Mouse (Mus musculus): ENCODE measurements at regions not wholly inside any gene's neighbourhood (a gene's known extent, or its start where the extent isn't known, plus 50 kb on each side); places are given as distances from the start of the nearest gene placed in this dataset.

GRCm38 (mm10) chr19:54154400-54154799 is 110.4 kb downstream of the Adra2a start:
- TF ChIP-seq POLR2A (IDR thresholded peaks at IDR 0.05; ENCODE audit: borderline replicate concordance, control insufficient read depth, low read depth, low read length) (no peak), CTCF (IDR thresholded peaks at IDR 0.05; ENCODE audit: control insufficient read depth, insufficient read depth, low read length) (no peak)
